Mouse (Mus musculus): Measurements from ENCODE around the gene Necab3.

Necab3 gene

DNA sequence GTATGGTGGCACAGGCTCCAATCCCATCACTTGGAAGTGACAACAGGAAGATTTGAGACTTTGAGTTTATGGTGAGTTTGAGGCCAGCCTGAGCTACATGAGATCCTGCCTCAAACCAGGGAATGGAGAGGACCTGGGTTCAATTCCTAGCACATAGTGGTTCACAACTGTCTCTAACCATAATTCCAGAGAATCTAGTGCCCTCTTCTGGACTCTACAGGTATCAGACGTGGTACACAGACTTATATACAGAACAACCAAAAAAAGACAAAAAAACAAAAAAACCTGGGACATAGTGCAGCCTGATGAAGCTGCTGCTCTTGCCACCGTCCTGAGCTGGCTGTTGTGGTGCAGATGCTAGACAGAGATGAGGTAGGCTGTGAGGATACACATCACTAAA, 17.1 kb downstream of the Necab3 start:
- no peak for DNase-seq (ENCODE audit: low spot score)

DNA sequence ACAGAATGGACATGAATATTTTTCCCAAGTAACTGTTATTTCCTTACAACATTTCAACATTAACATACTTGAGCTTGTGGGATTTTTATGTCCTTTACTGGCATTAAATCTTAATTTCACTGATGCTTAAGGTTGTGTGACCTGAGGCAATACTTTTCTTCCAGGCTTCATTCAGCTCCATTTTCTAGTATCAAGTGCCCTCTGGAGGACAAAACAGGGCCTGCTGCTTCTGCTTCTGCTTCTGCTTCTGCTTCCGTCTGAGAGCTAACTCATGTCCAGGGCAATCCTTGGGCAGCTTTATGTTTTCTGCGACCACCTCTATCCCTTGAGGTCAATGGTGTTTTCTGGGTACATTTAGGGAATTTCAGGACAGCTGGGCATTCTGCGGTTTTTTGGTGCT, 19.0 kb downstream of the Necab3 start:
- no peak for DNase-seq (ENCODE audit: low spot score)

DNA sequence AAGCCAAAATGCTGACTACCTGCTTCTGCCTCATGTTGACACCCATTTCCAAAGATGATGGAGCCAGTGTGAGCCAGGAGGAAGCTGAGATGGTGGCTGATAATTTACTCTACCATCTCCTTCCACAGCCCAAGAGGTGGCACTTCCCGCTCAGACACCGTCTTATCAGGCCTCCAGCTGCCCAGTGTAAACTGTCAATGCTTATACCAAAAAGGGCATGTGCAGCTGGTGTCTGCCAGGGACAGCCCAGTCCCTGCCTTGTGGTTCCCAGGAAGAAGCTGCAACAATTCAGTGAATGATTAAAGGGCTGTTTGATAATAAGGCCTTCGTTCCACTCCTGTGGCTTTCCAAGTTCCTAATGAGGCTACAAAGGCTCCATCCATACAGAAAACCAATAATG, 20.0 kb downstream of the Necab3 start:
- DNase-seq (ENCODE audit: low spot score): no peak

DNA sequence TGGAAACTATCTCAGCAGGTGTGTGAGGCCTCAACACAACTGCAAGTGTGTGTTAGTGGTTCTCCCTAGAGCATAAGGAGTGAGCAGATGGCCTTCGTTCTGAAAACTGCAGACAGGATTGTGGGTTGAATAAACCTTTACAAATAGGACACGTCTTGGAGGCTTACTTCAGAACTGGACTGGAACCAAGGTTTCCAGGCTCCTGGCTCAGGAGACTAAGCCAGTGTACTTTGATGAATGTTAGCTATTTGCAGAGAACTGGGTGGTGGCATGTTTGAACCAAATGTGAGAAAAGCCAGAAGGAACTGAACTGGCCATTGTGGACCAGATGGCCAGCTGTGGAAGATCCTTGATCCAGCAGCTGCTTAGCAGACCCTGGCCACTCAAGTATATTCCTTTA, 20.4 kb downstream of the Necab3 start:
- no peak for DNase-seq (ENCODE audit: low spot score)

- no peak for DNase-seq (ENCODE audit: low spot score)
Measured at GRCm38 (mm10) chr2:154534704-154535270, 23.9 kb downstream of the Necab3 start.

DNA sequence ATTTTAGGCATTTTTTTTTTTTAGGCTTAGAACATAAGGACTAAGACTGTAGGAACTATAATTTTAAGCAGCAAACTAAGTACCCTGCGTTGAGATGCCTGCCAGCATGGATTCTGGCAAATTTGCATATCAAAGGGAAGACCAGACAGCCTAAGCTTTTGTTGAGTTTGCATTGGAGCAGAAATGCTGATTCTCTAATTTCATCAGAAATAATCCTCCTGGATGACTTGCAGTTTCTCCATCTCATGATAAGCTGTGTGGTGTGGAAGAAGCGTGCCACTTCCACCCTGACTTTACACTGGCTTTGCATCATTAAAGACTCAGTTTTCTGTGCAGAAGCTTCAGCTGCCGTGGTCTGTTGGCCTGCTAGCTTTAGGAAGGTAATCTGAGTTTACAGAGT, 25.8 kb downstream of the Necab3 start:
- no peak for DNase-seq (ENCODE audit: low spot score)

GRCm38 (mm10) chr2:154526531-154526930, 32.2 kb downstream of the Necab3 start:
- DNase-seq (ENCODE audit: low spot score): no peak

- no peak for DNase-seq (ENCODE audit: low spot score)
Measured at GRCm38 (mm10) chr2:154525285-154525684, 33.4 kb downstream of the Necab3 start.

GRCm38 (mm10) chr2:154522334-154522733, 36.4 kb downstream of the Necab3 start:
- DNase-seq (ENCODE audit: low spot score): no peak

- no peak for DNase-seq (ENCODE audit: low spot score)
Measured at GRCm38 (mm10) chr2:154521449-154521848, 37.2 kb downstream of the Necab3 start.

GRCm38 (mm10) chr2:154517424-154517823, 41.3 kb downstream of the Necab3 start:
- DNase-seq (ENCODE audit: low spot score): no peak

GRCm38 (mm10) chr2:154516944-154517343, 41.7 kb downstream of the Necab3 start:
- DNase-seq (ENCODE audit: low spot score): no peak

DNA sequence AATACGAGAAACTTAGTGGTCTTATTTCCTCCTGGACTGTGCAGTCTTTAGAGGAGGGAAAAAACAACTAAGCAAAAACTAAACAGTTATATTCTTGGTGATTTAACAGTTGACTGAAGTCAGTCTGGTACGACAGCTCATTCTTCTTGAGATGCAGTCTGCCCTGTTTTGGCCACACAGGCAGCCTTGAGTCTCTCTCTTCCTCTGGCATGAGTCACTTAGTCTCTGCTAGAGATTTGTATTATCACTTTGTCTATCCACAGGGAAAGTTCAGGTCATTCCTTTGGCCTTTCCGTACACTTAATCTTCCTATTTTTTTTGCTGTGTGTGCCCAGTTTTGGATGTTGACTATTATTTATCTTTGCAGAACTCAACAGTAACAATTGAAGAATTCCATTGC, 48.5 kb downstream of the Necab3 start:
- no peak for DNase-seq (ENCODE audit: low spot score)

- no peak for DNase-seq (ENCODE audit: low spot score)
Measured at GRCm38 (mm10) chr2:154508450-154508849, 50.2 kb downstream of the Necab3 start.

DNA sequence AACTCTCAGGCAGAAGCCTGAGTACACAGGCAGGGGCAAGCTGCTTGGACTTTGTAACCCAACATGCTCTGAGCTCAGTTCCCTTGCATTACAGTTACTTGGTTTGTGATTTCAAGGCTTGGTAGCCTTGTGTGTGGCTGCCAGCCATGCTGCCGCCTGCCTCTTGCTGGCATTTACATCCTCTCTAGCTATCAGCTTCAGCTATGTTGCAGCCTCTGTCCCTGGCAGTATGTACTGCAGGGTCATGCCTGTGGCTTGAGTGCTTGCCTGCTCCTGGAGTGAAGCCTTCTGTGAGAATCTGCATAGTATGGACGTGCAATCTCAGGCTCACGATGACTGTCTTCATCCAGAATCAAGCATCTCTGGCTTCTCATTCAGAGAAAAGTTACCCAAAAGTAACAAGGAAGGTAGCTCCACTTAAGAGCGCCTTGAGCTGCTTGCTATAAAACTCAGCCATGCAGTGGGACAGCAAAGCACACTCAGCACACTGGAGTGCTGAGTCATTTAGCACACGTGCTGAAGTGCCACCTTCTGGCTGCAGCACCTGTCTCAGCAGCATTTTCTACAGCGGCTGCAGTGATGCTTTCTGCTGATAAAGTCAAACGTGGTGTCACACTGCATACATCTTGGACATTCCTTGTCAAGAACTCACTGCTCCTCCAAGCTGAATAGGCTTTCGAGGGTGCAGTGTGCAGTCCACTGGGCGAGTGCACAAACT, 51.0 kb downstream of the Necab3 start:
- no peak for DNase-seq (ENCODE audit: low spot score)

GRCm38 (mm10) chr2:154507076-154507475, 51.6 kb downstream of the Necab3 start:
- DNase-seq (ENCODE audit: low spot score): no peak

GRCm38 (mm10) chr2:154500758-154501157, 57.9 kb downstream of the Necab3 start:
- no peak for DNase-seq (ENCODE audit: low spot score)

GRCm38 (mm10) chr2:154499717-154500247, 58.9 kb downstream of the Necab3 start:
- DNase-seq (ENCODE audit: low spot score): no peak

DNA sequence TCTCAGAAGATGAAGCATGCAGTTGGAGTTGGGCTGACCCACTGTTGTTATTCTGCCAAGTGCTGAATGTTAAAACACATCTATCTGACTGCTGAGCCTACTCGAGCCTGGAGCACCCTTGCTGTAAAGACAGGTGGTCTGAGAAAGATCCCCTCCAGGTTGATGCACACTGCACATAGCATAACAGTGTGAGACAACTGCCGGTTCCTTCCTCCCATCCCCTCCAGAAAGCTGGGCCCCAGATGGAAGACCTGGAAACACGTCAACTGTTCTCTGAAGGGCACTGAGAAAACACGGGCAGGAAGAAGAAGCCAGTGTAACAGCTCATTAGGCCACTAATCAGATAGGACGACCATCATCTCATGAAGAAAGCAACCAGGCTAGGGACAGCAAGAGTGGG, 60.1 kb downstream of the Necab3 start:
- no peak for DNase-seq (ENCODE audit: low spot score)

DNA sequence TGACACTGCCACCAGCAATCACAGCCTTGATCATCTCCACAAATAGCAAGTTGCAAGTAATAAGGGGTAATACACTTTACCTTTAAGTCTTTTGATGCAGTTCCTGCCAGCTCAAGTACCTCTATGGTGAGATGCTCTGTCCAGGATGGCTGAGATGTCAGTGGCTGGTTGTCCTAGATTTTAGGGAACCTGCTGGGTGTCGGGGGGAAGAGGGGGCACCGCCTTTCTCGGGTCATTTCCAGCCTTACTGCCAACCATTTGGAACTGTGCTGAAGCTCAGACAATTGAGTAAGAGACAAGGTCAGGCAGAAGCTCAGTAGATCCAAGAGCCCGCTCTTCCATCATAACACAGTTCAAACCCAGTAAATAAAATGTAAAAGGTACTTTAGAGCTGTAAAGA, 63.7 kb downstream of the Necab3 start:
- DNase-seq (ENCODE audit: low spot score): no peak

Measured in layer of hippocampus, adult 9-10 months (tissue).